Mouse (Mus musculus) right cerebral cortex, postnatal 36 days (tissue): ENCODE data around the gene Zfp819.

Experiments
- DNase-seq, 2 experiments: peaks; one replicate each; pipeline ENCODE4 v3.0.0; 2022; ENCODE audit warnings: low spot score in 2 of 2, mixed read lengths in 1 of 2

Zfp819 gene

GRCm38 (mm10) chr7:43606896-43607742, at the start of gene Zfp819:
Gene Zfp819 (plus strand): TSS chr7:43607169.
- peak; percentile 69 to 71 for DNase-seq

- peak; percentile 79 to 86 for DNase-seq
These were observed 44.8 kb upstream of the Zfp819 start, which contains the start of gene Zfp658 for GRCm38 (mm10) chr7:43562006-43562633. Gene Zfp658 (plus strand): TSS chr7:43562256.

- no peak for DNase-seq
These were observed 44.3 kb upstream of the Zfp819 start for GRCm38 (mm10) chr7:43562651-43563070.

GRCm38 (mm10) chr7:43563300-43563699, 43.7 kb upstream of the Zfp819 start:
- DNase-seq = no peak

GRCm38 (mm10) chr7:43571216-43571615, 35.8 kb upstream of the Zfp819 start:
- DNase-seq = no peak

GRCm38 (mm10) chr7:43579440-43580171, 27.4 kb upstream of the Zfp819 start, which contains the start of gene Zfp719:
Gene Zfp719 (plus strand): TSS chr7:43579610.
- peak; percentile 93 to 96 for DNase-seq

- DNase-seq = peak; percentile 20 to 35
These were observed 26.4 kb upstream of the Zfp819 start for GRCm38 (mm10) chr7:43580526-43580925.

GRCm38 (mm10) chr7:43584790-43585189, 22.2 kb upstream of the Zfp819 start:
- no peak for DNase-seq

- no peak for DNase-seq
These were observed 5.1 kb upstream of the Zfp819 start for GRCm38 (mm10) chr7:43601884-43602283.

GRCm38 (mm10) chr7:43607743-43608287, 846 bp downstream of the Zfp819 start:
- no peak for DNase-seq

GRCm38 (mm10) chr7:43608316-43608824, 1.4 kb downstream of the Zfp819 start:
- no peak for DNase-seq

GRCm38 (mm10) chr7:43613816-43614551, 7.0 kb downstream of the Zfp819 start:
- DNase-seq = no peak

- no peak for DNase-seq
These were observed 16.0 kb downstream of the Zfp819 start for GRCm38 (mm10) chr7:43622927-43623326.

- no peak for DNase-seq
These were observed 16.9 kb downstream of the Zfp819 start for GRCm38 (mm10) chr7:43623819-43624218.

- DNase-seq = no peak
These were observed 18.1 kb downstream of the Zfp819 start for GRCm38 (mm10) chr7:43625065-43625464.

- no peak for DNase-seq
These were observed 18.9 kb downstream of the Zfp819 start for GRCm38 (mm10) chr7:43625794-43626422.

GRCm38 (mm10) chr7:43633940-43634339, 27.0 kb downstream of the Zfp819 start:
- no peak for DNase-seq

- no peak for DNase-seq
These were observed 27.5 kb downstream of the Zfp819 start, which contains the start of gene Ceacam18 for GRCm38 (mm10) chr7:43634500-43634899. Gene Ceacam18 (plus strand): TSS chr7:43634707.

GRCm38 (mm10) chr7:43636194-43636593, 29.2 kb downstream of the Zfp819 start:
- no peak for DNase-seq

- no peak for DNase-seq
These were observed 30.1 kb downstream of the Zfp819 start for GRCm38 (mm10) chr7:43637118-43637517.
